Mouse (Mus musculus): ENCODE measurements around the gene Rbfox1. TPM values are rescaled to one million over a fixed set of nuclear protein-coding genes. Genes with fewer than 3 reads are reported as not detected.

Gene Rbfox1
- polyA plus RNA-seq, 1 experiment from 2014 or later = 4.6 TPM

GRCm38 (mm10) chr16:7092811-7093210 is 1207.7 kb downstream of the Rbfox1 start:
- DNase-seq (ENCODE audit: low spot score) = no peak
- WGBS = 88% methylated on average over 4 of the region's 4 CpGs
- no peak for ATAC-seq (replicated peaks; ENCODE audit: low FRiP score)
- no peaks in the 10 kb centered on the region for H3K9me3 ChIP-seq (ENCODE audit: control insufficient read depth, low read length)
- no peaks in the 10 kb centered on the region for H3K27me3 ChIP-seq (ENCODE audit: control insufficient read depth, insufficient read depth, low read length)
- no peaks in the 10 kb centered on the region for H3K36me3 ChIP-seq (ENCODE audit: control insufficient read depth, insufficient read depth, low read length)
- H3K9ac ChIP-seq (ENCODE audit: low read length) = no peak overlapping the region
- H3K27ac ChIP-seq (ENCODE audit: low read depth, low read length) = no peak overlapping the region
- H3K4me2 ChIP-seq (ENCODE audit: low read depth, low read length, severe bottlenecking) = no peak overlapping the region
- no peaks in the 10 kb centered on the region for H3K4me1 ChIP-seq (replicated peaks; ENCODE audit: control insufficient read depth, insufficient read depth, low read length)
- H3K4me3 ChIP-seq (ENCODE audit: low read depth, low read length) = no peak overlapping the region

GRCm38 (mm10) chr16:7093686-7094085 is 1208.5 kb downstream of the Rbfox1 start:
- no peak for DNase-seq (ENCODE audit: low spot score)

GRCm38 (mm10) chr16:7094181-7094749 is 1209.1 kb downstream of the Rbfox1 start:
- Histone ChIP-seq H3K27ac (ENCODE audit: low read depth, low read length) (no peak overlapping the region), H3K4me3 (ENCODE audit: low read depth, low read length) (no peak overlapping the region), H3K27me3 (ENCODE audit: control insufficient read depth, insufficient read depth, low read length) (no peaks in the 10 kb centered on the region), H3K36me3 (ENCODE audit: control insufficient read depth, insufficient read depth, low read length) (no peaks in the 10 kb centered on the region), H3K4me1 (replicated peaks; ENCODE audit: control insufficient read depth, insufficient read depth, low read length) (no peaks in the 10 kb centered on the region), H3K9ac (ENCODE audit: low read length) (no peak overlapping the region), H3K4me2 (ENCODE audit: low read depth, low read length, severe bottlenecking) (no peak overlapping the region), H3K9me3 (ENCODE audit: control insufficient read depth, low read length) (no peaks in the 10 kb centered on the region)
- ATAC-seq (replicated peaks; ENCODE audit: low FRiP score) = no peak
- DNase-seq (ENCODE audit: low spot score) = no peak
- WGBS = 81% methylated on average over 7 of the region's 7 CpGs

More at GRCm38 (mm10) chr16:7093686-7094085, 1208.5 kb downstream of the Rbfox1 start:
- Histone ChIP-seq H3K4me3 (ENCODE audit: low read depth, low read length) (no peak overlapping the region), H3K9me3 (ENCODE audit: control insufficient read depth, low read length) (no peaks in the 10 kb centered on the region), H3K9ac (ENCODE audit: low read length) (no peak overlapping the region), H3K4me2 (ENCODE audit: low read depth, low read length, severe bottlenecking) (no peak overlapping the region), H3K36me3 (ENCODE audit: control insufficient read depth, insufficient read depth, low read length) (no peaks in the 10 kb centered on the region), H3K27ac (ENCODE audit: low read depth, low read length) (no peak overlapping the region), H3K4me1 (replicated peaks; ENCODE audit: control insufficient read depth, insufficient read depth, low read length) (no peaks in the 10 kb centered on the region), H3K27me3 (ENCODE audit: control insufficient read depth, insufficient read depth, low read length) (no peaks in the 10 kb centered on the region)
- no peak for ATAC-seq (replicated peaks; ENCODE audit: low FRiP score)
- 87% methylated on average over 3 of the region's 3 CpGs for WGBS

DNA sequence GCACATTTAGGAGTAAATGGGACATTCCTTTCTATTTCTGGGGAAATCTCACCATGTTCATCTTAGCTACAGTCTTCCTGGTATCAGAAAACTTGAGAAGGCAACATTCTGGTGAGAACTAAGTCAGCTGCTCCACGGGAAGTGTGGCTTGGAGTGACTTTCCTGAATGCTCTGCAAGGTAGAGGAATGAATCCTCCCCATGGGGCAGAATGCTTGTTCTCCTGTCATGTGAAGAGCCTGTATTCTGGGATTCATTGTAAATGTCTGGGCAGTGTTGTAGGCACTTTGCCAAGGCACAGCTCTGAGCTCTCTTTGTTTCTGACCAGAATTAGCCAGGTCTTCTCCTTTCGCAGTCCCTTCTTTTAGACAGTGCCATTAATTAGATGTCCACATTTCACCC is 1211.9 kb downstream of the Rbfox1 start:
- 78% methylated on average over 2 of the region's 2 CpGs for WGBS
- no peak overlapping the region for H3K9ac ChIP-seq (ENCODE audit: low read length)
- ATAC-seq (replicated peaks; ENCODE audit: low FRiP score) = no peak

DNA sequence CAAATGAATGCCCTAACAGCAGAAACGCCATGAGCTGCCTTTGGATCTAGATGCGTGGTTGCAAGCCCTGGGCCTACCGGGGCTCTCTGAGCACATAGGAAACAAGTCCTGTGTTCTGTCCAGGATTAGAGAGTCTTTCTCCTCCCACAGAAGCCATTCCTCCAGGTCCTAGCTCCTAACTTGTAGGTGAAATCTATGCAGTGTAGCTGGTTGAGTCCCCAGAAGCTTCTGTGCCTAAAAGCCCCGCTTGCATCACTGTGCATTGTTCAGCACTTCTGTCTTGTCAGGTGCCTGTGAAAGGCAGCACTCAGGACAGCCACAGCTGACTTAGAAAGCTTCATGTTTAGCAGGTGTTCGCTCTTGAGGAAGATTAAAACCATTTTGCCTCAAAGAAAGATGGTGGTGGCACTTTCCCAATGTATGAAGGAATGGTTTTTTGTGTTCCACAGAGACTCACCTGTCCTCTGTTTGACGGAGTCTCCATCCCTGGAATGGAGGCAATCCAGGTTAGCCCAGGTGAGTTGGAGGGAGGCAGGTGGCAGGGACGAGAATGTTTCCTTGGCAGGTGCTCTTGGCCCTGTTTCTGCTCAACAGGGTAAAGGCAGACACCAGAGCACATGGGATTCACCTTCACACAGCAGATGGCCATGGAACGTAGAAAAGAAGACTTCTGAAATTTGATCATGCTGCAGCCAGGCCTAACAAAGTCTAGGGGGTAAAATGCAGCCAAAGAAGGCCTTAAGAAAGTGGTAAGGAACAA is 1213.0 kb downstream of the Rbfox1 start:
- H3K4me3 ChIP-seq (ENCODE audit: low read depth, low read length) = no peak overlapping the region
- no peak for DNase-seq (ENCODE audit: low spot score)
- H3K4me2 ChIP-seq (ENCODE audit: low read depth, low read length, severe bottlenecking) = no peak overlapping the region
- 90% methylated on average over 8 of the region's 8 CpGs for WGBS
- no peaks in the 10 kb centered on the region for H3K4me1 ChIP-seq (replicated peaks; ENCODE audit: control insufficient read depth, insufficient read depth, low read length)
- no peaks in the 10 kb centered on the region for H3K27me3 ChIP-seq (ENCODE audit: control insufficient read depth, insufficient read depth, low read length)
- no peak overlapping the region for H3K27ac ChIP-seq (ENCODE audit: low read depth, low read length)
- H3K9ac ChIP-seq (ENCODE audit: low read length) = no peak overlapping the region
- ATAC-seq (replicated peaks; ENCODE audit: low FRiP score) = no peak
- no peaks in the 10 kb centered on the region for H3K36me3 ChIP-seq (ENCODE audit: control insufficient read depth, insufficient read depth, low read length)
- no peaks in the 10 kb centered on the region for H3K9me3 ChIP-seq (ENCODE audit: control insufficient read depth, low read length)

More for the DNA sequence above, 1211.9 kb downstream of the Rbfox1 start:
- no peaks in the 10 kb centered on the region for H3K9me3 ChIP-seq (ENCODE audit: control insufficient read depth, low read length)
- no peaks in the 10 kb centered on the region for H3K4me1 ChIP-seq (replicated peaks; ENCODE audit: control insufficient read depth, insufficient read depth, low read length)
- DNase-seq (ENCODE audit: low spot score) = no peak
- no peaks in the 10 kb centered on the region for H3K27me3 ChIP-seq (ENCODE audit: control insufficient read depth, insufficient read depth, low read length)
- no peak overlapping the region for H3K4me2 ChIP-seq (ENCODE audit: low read depth, low read length, severe bottlenecking)
- no peaks in the 10 kb centered on the region for H3K36me3 ChIP-seq (ENCODE audit: control insufficient read depth, insufficient read depth, low read length)
- H3K4me3 ChIP-seq (ENCODE audit: low read depth, low read length) = no peak overlapping the region
- no peak overlapping the region for H3K27ac ChIP-seq (ENCODE audit: low read depth, low read length)

GRCm38 (mm10) chr16:7099506-7100300 is 1214.5 kb downstream of the Rbfox1 start:
- 78% methylated on average over 11 of the region's 11 CpGs for WGBS
- Histone ChIP-seq H3K36me3 (ENCODE audit: control insufficient read depth, insufficient read depth, low read length) (no peaks in the 10 kb centered on the region), H3K9ac (ENCODE audit: low read length) (no peak overlapping the region), H3K27me3 (ENCODE audit: control insufficient read depth, insufficient read depth, low read length) (no peaks in the 10 kb centered on the region), H3K9me3 (ENCODE audit: control insufficient read depth, low read length) (no peaks in the 10 kb centered on the region), H3K4me3 (ENCODE audit: low read depth, low read length) (no peak overlapping the region), H3K4me1 (replicated peaks; ENCODE audit: control insufficient read depth, insufficient read depth, low read length) (no peaks in the 10 kb centered on the region), H3K27ac (ENCODE audit: low read depth, low read length) (no peak overlapping the region), H3K4me2 (ENCODE audit: low read depth, low read length, severe bottlenecking) (no peak overlapping the region)
- DNase-seq (ENCODE audit: low spot score) (no peak), ATAC-seq (replicated peaks; ENCODE audit: low FRiP score) (no peak)

DNA sequence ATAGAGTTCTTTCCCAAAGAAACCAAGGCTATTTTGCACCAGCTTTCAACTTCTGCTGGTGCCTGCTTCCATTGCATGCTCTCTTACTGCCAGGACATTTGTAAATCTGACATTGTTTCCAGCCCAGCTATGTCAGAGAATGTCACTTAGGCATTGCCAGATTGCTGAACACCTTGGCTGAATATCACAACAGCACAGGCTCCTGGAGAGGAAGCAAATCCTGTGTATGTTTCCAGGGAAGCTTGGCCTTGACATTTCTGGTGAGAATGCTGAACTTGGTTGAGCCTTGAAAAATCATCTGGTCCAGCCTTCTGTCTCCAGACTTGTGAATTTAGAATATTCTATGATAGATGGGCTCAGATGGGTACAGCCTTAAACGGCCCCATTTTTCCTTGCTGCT is 1217.3 kb downstream of the Rbfox1 start:
- 85% methylated on average over 1 of the region's 1 CpGs for WGBS
- Histone ChIP-seq H3K9ac (ENCODE audit: low read length) (no peak overlapping the region), H3K9me3 (ENCODE audit: control insufficient read depth, low read length) (no peaks in the 10 kb centered on the region), H3K4me3 (ENCODE audit: low read depth, low read length) (no peak overlapping the region), H3K27ac (ENCODE audit: low read depth, low read length) (no peak overlapping the region), H3K27me3 (ENCODE audit: control insufficient read depth, insufficient read depth, low read length) (no peaks in the 10 kb centered on the region), H3K4me1 (replicated peaks; ENCODE audit: control insufficient read depth, insufficient read depth, low read length) (no peaks in the 10 kb centered on the region), H3K36me3 (ENCODE audit: control insufficient read depth, insufficient read depth, low read length) (no peaks in the 10 kb centered on the region), H3K4me2 (ENCODE audit: low read depth, low read length, severe bottlenecking) (no peak overlapping the region)
- no peak for ATAC-seq (replicated peaks; ENCODE audit: low FRiP score)
- no peak for DNase-seq (ENCODE audit: low spot score)

DNA sequence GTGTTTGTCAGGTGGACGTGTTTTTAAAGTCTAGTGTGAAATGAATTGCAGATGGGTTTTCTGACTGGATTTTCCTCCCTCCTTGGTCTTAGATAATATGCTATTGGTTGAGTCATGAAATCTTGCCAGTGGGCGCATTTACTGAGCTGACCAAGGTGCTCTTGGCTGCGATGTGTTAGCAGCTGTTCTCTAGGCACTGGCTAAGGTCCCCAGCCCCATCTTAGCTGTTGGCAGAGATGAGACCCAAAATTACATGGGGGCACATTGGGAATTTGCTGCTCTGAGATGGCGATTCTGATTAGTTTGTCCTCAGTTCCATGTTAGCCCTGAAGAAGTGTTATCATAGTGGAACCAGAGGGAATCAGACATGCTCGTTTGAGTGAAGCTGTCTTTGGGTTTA is 1218.1 kb downstream of the Rbfox1 start:
- H3K4me2 ChIP-seq (ENCODE audit: low read depth, low read length, severe bottlenecking) = no peak overlapping the region
- H3K36me3 ChIP-seq (ENCODE audit: control insufficient read depth, insufficient read depth, low read length) = no peaks in the 10 kb centered on the region
- H3K27ac ChIP-seq (ENCODE audit: low read depth, low read length) = no peak overlapping the region
- no peak overlapping the region for H3K9ac ChIP-seq (ENCODE audit: low read length)
- H3K4me3 ChIP-seq (ENCODE audit: low read depth, low read length) = no peak overlapping the region
- DNase-seq (ENCODE audit: low spot score) = no peak
- no peaks in the 10 kb centered on the region for H3K4me1 ChIP-seq (replicated peaks; ENCODE audit: control insufficient read depth, insufficient read depth, low read length)
- WGBS = 75% methylated on average over 5 of the region's 5 CpGs
- H3K9me3 ChIP-seq (ENCODE audit: control insufficient read depth, low read length) = no peaks in the 10 kb centered on the region
- H3K27me3 ChIP-seq (ENCODE audit: control insufficient read depth, insufficient read depth, low read length) = no peaks in the 10 kb centered on the region
- no peak for ATAC-seq (replicated peaks; ENCODE audit: low FRiP score)

Data from forebrain, embryonic 11.5 days (tissue).